Mouse (Mus musculus) lung, postnatal 0 days (tissue): Measurements from ENCODE around the gene Lce1f.

Experiments used
- CTCF ChIP-seq: IDR thresholded peaks from 2 replicates; pipeline ENCODE4 v1.5.1; 2016; ENCODE audit warnings: antibody characterized with exemption, mild to moderate bottlenecking
- EP300 ChIP-seq: IDR thresholded peaks from 2 replicates; pipeline ENCODE4 v1.6.1; 2016; ENCODE audit warnings: antibody characterized with exemption, mild to moderate bottlenecking, control low read depth

DNA sequence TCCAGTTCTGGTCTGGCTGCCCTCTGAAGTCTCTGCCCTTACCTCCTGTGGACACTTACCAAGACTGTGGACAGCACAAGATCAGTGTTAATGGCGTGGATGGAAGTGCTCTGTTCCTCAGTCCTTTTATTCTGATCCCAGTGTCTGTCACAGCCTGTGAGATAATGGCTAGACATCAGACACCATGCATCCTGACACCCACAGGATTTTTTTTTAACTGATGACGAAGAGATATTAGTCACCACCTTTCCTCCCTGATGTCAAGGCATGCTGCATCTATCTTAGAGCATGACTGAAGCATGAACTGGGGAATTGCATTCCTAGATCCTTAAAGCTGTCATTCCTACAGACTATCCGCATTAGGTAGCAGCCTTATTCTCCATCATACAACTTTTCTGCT, at the start of gene Lce1f:
- no peak for TF ChIP-seq CTCF
- no peak for TF ChIP-seq EP300
